Mouse (Mus musculus) forebrain, embryonic 15.5 days (tissue): Measurements from ENCODE around the gene Radil. TPM values are rescaled to one million over a fixed set of nuclear protein-coding genes. Genes with fewer than 3 reads are reported as not detected.

Experiments
- ATAC-seq: fragments of 200-750 bp; cut with Nextera tagmentation; replicated peaks from 2 replicates; pipeline ENCODE4 v1.8.0; 2017; ENCODE audit warnings: mild to moderate bottlenecking, moderate TSS enrichment, moderate library complexity
- H3K27ac ChIP-seq: fragments of 300-500 bp; sonication (generic); replicated peaks from 2 replicates; pipeline ENCODE4 v1.5.1; 2015; ENCODE audit warnings: mild to moderate bottlenecking, inconsistent platforms
- H3K27me3 ChIP-seq: fragments of 300-500 bp; sonication (generic); 2 replicates; pipeline ENCODE4 v1.6.1; 2015; ENCODE audit warnings: inconsistent platforms
- H3K36me3 ChIP-seq: fragments of 300-500 bp; sonication (generic); 2 replicates; pipeline ENCODE4 v1.6.1; 2015; ENCODE audit warnings: mild to moderate bottlenecking, inconsistent platforms
- H3K4me1 ChIP-seq: fragments of 300-500 bp; sonication (generic); 2 replicates; pipeline ENCODE4 v1.6.1; 2015; ENCODE audit warnings: inconsistent platforms
- H3K4me2 ChIP-seq: fragments of 300-500 bp; sonication (generic); replicated peaks from 2 replicates; pipeline ENCODE4 v1.6.1; 2015; ENCODE audit warnings: mild to moderate bottlenecking, inconsistent platforms
- H3K4me3 ChIP-seq: fragments of 300-500 bp; sonication (generic); 2 replicates; pipeline ENCODE4 v1.5.1; 2015; ENCODE audit warnings: mild to moderate bottlenecking, inconsistent platforms
- H3K9ac ChIP-seq: fragments of 300-500 bp; sonication (generic); replicated peaks from 2 replicates; pipeline ENCODE4 v1.6.1; 2015; ENCODE audit warnings: mild to moderate bottlenecking, inconsistent platforms
- H3K9me3 ChIP-seq: fragments of 300-500 bp; sonication (generic); 2 replicates; pipeline ENCODE4 v1.6.1; 2016; ENCODE audit warnings: inconsistent platforms
- whole genome bisulfite sequencing: fragments of 180-500 bp; shearing (Covaris S2); methylation state at CpG from one replicate; pipeline ENCODE4 v1.1.7; 2015; ENCODE audit warnings: mixed read lengths; 5-methylcytosine and 5-hydroxymethylcytosine counted together
- polyA plus RNA-seq: library from polyadenylated mRNA; unstranded; fragments of >200 nt; fragmentation: Nextera tagmentation; extraction: Ambion mirVana; gene quantifications from 2 replicates; pipeline ENCODE4 v1.2.1, GENCODE M21; 2015

Gene Radil
- polyA plus RNA-seq, result 11.0 and 14.4 TPM in 2 replicates

DNA sequence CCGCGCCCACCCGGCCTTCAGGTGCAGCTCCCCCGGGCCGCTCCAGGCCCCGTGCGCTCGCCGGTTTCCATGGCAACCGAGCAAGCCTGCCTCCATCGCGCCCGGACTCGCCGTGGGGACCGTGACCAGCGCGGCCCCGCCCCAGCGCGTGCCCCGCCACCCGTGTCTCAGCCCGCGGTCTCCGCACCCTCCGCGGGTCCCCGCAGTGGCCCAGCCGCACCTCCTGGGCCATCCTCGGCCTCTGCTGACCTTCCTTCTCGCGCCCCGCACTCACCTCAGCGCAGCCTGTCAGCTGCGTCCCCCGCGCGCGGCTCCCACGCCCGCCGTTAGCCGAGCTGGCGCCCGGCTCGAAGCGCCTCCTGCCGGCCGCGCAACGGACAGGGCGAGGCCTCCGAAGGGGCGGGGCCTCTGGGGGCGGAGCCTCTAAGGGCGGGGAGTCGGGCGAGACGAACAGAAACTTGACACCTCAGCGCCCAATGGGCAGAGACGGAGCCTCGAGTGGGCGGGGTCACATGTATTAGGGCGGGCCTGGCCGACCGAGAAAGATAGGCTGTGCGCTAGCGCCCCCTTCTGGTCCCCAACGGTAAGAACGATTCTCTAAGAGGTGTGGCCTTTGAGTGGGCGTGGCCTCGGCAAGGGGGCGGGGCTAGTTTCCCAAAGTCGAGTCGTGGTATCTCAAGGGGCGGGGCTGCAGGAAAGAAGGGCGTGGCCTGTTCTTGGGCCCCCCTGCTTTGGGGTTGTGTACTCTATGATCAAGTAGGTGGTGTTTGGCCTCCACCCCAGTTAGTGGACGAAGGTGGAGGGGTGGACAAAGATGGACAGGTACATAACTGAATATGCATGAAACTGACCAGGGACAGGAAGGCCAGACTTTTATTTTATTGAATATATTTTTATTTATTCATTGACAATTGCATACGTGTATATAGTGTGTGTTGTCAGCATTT is at the start of gene Radil:
Radil (minus strand) TSS at position 393 of the 947 bp plus-strand sequence.
- 2% methylated on average over 80 of the region's 80 CpGs for WGBS
- H3K4me1 ChIP-seq, result peaks cover 17% of the 10 kb centered on the region
- H3K9me3 ChIP-seq, result no peaks in the 10 kb centered on the region
- peak within 1 kb of the TSS; percentile 63 for H3K4me3 ChIP-seq
- ATAC-seq, result peak; percentile 92
- H3K9ac ChIP-seq, result peak within 1 kb of the TSS; percentile 54
- H3K27ac ChIP-seq, result peak within 1 kb of the TSS; percentile 23; the same call in 1 of the 2 replicates
- H3K36me3 ChIP-seq, result no peaks in the 10 kb centered on the region
- H3K4me2 ChIP-seq, result peak within 1 kb of the TSS; percentile 88
- 0 out of 2 replicates have a peak, but pooled peaks cover 3% of the 10 kb centered on the region for H3K27me3 ChIP-seq

DNA sequence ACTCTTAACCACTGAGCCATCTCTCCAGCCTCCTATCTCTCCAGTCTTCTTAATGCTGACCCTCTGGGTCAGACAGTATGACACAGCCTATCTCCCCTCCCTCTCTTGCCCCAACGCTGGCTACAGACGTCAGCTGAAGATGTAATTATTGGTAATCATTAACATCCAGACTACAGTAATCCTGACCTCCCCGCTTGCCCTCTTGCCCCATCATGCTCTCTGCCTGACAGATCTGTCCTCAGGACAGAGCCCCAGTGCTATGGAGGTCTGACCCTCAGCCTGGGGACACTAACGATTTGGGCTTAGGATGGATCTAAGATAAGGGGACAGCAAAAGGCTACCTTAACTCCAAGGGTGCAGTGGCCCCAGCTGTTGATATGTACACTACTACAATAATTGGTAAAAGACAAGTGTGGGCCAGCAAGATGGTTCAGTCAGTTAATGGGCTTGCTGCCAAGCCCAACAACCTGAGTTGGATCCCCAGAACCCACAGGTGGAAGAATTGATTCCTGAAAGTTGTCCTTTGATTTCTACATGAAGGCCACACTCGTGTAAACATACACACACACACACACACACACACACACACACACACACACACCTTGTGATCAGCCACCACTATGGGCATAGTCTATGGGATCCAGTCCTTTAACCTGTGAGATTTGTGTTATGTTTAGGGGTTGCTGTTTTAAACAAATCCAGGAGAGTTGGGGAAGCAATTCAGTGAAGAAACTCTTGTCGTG is 46.9 kb upstream of the Radil start:
- H3K36me3 ChIP-seq, result no peaks in the 10 kb centered on the region
- H3K9ac ChIP-seq, result no peak overlapping the region
- no peak for ATAC-seq
- H3K27ac ChIP-seq, result no peak overlapping the region
- no peak overlapping the region for H3K4me2 ChIP-seq
- peaks cover 42% of the 10 kb centered on the region for H3K4me1 ChIP-seq
- H3K9me3 ChIP-seq, result no peaks in the 10 kb centered on the region
- H3K27me3 ChIP-seq, result no peaks in the 10 kb centered on the region
- H3K4me3 ChIP-seq, result no peak overlapping the region
- 81% methylated on average over 6 of the region's 6 CpGs for WGBS

DNA sequence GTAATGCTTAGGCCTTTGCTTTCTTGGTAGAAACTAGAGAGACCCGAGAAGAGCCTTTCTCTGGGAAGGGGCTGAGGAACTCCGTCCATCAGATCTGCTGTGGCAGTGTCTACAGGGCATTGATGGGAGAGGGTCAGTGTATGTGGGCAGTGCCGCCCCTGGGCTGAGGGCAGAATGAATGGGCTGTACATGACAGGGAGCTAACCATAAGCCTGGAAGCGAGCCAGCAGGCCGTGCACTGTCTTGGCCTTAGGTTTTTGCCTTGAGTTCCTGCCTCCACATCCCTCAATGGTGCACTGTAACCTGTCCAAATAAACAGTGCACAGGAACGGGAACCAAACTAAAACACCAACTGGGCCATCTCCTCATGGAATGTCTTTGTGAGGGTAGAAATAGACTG is 45.8 kb upstream of the Radil start:
- no peak overlapping the region for H3K4me3 ChIP-seq
- 83% methylated on average over 6 of the region's 6 CpGs for WGBS
- no peak overlapping the region for H3K9ac ChIP-seq
- H3K4me1 ChIP-seq, result peaks cover 32% of the 10 kb centered on the region
- no peaks in the 10 kb centered on the region for H3K27me3 ChIP-seq
- no peaks in the 10 kb centered on the region for H3K9me3 ChIP-seq
- H3K36me3 ChIP-seq, result no peaks in the 10 kb centered on the region
- no peak for ATAC-seq
- H3K27ac ChIP-seq, result peak overlapping the region; percentile 89
- no peak overlapping the region for H3K4me2 ChIP-seq

DNA sequence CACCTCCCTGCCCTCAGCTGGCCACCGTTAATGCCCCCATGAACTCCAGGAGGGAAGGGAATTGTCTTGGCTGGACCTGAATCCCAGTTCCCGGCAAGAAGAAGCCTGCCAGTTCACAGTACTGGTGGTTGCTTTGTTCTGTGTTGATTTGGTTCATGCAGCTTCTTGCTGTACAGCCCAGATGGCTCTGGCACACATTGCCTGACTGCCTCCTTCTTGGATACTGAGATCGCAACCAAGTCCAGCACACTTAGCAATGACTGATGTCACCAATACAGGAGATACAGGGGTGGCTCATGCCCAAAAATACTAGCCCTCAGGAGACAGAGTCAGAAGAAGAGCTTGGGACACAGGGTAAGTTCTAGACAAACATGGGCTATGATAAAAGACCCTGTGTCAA is 44.8 kb upstream of the Radil start:
- ATAC-seq, result peak; percentile 82
- no peaks in the 10 kb centered on the region for H3K27me3 ChIP-seq
- no peak overlapping the region for H3K9ac ChIP-seq
- no peaks in the 10 kb centered on the region for H3K36me3 ChIP-seq
- H3K4me3 ChIP-seq, result no peak overlapping the region
- H3K4me2 ChIP-seq, result no peak overlapping the region
- H3K4me1 ChIP-seq, result peaks cover 35% of the 10 kb centered on the region
- WGBS, result 35% methylated on average over 3 of the region's 3 CpGs
- H3K27ac ChIP-seq, result peak overlapping the region; percentile 89
- no peaks in the 10 kb centered on the region for H3K9me3 ChIP-seq

DNA sequence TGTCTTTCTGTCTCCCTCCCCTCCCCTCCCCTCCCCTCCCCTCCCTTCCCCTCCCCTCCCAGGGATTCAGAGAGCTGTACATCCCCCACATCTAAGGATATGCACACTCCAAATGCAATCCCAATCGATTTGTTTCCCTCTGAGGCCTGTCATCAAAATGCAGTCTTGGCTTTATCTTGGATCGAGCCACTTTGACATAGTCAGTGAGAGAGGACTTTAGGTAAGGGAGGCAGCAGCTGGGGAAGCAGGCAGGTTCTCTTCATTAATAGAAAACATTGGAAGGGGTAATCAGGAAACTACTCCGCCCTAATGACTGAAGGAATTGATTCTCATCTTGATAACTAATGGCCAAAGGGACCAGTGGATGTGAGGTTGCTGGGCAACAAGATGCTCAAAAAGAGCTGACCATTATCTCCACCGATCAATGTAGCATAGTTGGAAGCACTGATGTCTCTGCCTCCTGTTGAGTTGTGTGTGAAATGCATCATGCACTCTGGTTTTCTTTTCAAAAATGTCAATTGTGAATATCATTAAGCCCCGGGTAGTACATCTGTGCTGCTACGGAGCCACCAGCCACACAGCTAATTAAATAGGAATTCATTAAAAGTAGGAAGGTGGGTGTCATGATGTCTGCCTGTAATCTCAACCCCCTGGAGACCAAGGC is 40.2 kb upstream of the Radil start:
- peak overlapping the region; percentile 88 for H3K27ac ChIP-seq
- ATAC-seq, result peak; percentile 9; the same call in 1 of the 2 replicates
- no peak overlapping the region for H3K9ac ChIP-seq
- no peaks in the 10 kb centered on the region for H3K9me3 ChIP-seq
- no peak overlapping the region for H3K4me3 ChIP-seq
- H3K4me1 ChIP-seq, result peaks cover 63% of the 10 kb centered on the region
- H3K36me3 ChIP-seq, result no peaks in the 10 kb centered on the region
- 34% methylated on average over 6 of the region's 6 CpGs for WGBS
- H3K27me3 ChIP-seq, result no peaks in the 10 kb centered on the region
- no peak overlapping the region for H3K4me2 ChIP-seq

- Histone ChIP-seq H3K9me3 (no peaks in the 10 kb centered on the region), H3K4me3 (no peak overlapping the region), H3K4me2 (peak overlapping the region; percentile 33), H3K27me3 (no peaks in the 10 kb centered on the region), H3K27ac (peak overlapping the region; percentile 84), H3K9ac (0 out of 2 replicates have a peak overlapping the region, but pooled peaks have one; percentile 15), H3K4me1 (peaks cover 36% of the 10 kb centered on the region), H3K36me3 (peaks cover 2% of the 10 kb centered on the region; the same call in 1 of the 2 replicates)
- ATAC-seq, result peak; percentile 90
- WGBS, result 8% methylated on average over 14 of the region's 14 CpGs
Observed at GRCm38 (mm10) chr5:142583616-142584126, 32.8 kb upstream of the Radil start.

GRCm38 (mm10) chr5:142581517-142581916 is 30.6 kb upstream of the Radil start:
- H3K4me1 ChIP-seq, result peaks cover 22% of the 10 kb centered on the region
- H3K9me3 ChIP-seq, result no peaks in the 10 kb centered on the region
- no peaks in the 10 kb centered on the region for H3K27me3 ChIP-seq
- peak; percentile 51 for ATAC-seq
- H3K4me2 ChIP-seq, result no peak overlapping the region
- peak overlapping the region; percentile 1; the same call in 1 of the 2 replicates for H3K27ac ChIP-seq
- no peak overlapping the region for H3K4me3 ChIP-seq
- no peak overlapping the region for H3K9ac ChIP-seq
- WGBS, result 15% methylated on average over 5 of the region's 5 CpGs
- H3K36me3 ChIP-seq, result peaks cover 8% of the 10 kb centered on the region; the same call in 1 of the 2 replicates

- no peak overlapping the region for H3K27ac ChIP-seq
- WGBS, result 93% methylated on average over 10 of the region's 10 CpGs
Observed at GRCm38 (mm10) chr5:142578192-142578591, 27.3 kb upstream of the Radil start.

DNA sequence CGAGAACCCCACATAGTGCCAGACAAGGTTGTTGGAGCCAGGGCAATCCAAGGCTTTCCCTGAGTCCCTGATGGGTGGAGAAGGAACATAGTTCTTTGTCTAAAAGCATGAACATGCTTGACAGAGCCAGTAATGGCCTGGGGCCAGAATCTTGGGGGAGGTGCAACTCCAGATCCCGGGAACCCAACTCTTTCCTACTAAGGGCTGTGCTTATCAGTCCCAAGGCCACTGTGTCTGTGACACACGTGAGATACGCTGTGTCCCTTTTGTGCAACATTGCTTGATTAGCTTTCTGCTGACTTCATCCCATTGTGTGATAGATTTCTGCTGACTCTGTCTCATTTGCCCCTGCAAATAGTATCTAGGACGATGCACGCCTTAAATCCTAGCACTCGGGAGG is 25.9 kb upstream of the Radil start:
- Histone ChIP-seq H3K4me1 (peaks cover 11% of the 10 kb centered on the region), H3K27me3 (no peaks in the 10 kb centered on the region), H3K4me2 (no peak overlapping the region), H3K27ac (peak overlapping the region; percentile 53), H3K9me3 (no peaks in the 10 kb centered on the region), H3K36me3 (peaks cover 20% of the 10 kb centered on the region), H3K4me3 (no peak overlapping the region), H3K9ac (no peak overlapping the region)
- 71% methylated on average over 7 of the region's 7 CpGs for WGBS
- ATAC-seq, result no peak

More at GRCm38 (mm10) chr5:142578192-142578591, 27.3 kb upstream of the Radil start:
- Histone ChIP-seq H3K4me1 (peaks cover 11% of the 10 kb centered on the region), H3K36me3 (peaks cover 12% of the 10 kb centered on the region; the same call in 1 of the 2 replicates), H3K27me3 (no peaks in the 10 kb centered on the region), H3K9me3 (no peaks in the 10 kb centered on the region), H3K4me3 (no peak overlapping the region), H3K4me2 (no peak overlapping the region), H3K9ac (no peak overlapping the region)
- no peak for ATAC-seq

DNA sequence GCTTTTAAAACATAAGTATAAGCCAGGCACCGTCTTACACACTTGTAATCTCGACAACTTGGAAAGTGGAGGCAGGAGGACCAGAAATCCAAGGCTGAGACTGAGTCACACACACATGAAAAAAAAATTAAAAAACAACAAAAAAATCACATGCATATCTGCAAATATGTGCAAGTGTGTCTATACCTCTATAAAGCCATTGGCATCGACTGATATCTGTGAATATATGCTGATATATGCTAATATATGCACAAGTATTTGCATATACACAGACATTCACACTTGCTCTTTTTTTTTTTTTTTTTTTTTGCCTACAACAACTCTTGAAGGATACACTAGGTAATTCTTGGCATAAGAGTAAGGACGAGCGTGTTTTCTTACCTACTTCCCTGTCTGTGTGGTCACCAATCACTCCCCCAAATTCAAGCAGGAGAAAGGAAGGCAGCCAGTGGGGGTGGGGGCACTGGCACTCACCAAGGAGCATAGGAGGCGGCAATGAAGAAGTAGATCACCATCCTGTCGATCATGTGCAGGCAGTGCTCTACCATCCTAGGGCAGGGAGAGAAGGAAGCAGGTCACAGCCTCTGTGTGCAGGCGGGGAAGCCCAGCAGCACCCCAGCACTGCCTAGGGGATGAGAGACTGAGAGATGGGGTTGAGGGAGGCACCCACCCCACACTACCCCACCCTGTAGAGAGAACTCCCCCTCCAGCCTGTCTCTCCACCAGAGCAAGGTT is 23.6 kb upstream of the Radil start:
- Histone ChIP-seq H3K36me3 (peaks cover 21% of the 10 kb centered on the region), H3K4me1 (peaks cover 11% of the 10 kb centered on the region), H3K27ac (peak overlapping the region; percentile 70), H3K4me2 (no peak overlapping the region), H3K27me3 (no peaks in the 10 kb centered on the region), H3K4me3 (no peak overlapping the region), H3K9ac (no peak overlapping the region), H3K9me3 (no peaks in the 10 kb centered on the region)
- ATAC-seq, result peak; percentile 64
- WGBS, result 46% methylated on average over 8 of the region's 8 CpGs

DNA sequence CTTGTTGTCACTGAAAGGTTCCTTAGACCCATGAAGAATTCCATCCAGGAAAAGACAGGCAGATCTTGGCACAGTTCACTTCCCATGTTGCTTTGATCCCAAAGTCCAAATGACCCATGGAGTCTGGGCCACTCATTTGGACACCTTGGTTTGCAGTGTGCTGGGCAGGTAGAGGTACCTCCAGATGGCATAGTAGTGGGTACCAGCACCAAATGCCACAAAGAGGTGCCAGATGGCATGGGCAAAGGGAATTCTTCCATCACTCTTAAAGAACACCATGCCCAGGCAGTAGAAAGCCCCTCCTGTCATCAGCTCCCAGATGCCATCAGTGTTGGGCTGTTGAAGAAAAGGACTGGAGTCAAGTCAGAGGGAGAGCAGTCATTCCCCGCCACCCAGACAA is 13.7 kb upstream of the Radil start:
- Histone ChIP-seq H3K4me1 (no peaks in the 10 kb centered on the region), H3K9me3 (0 out of 2 replicates have a peak, but pooled peaks cover 3% of the 10 kb centered on the region), H3K27ac (no peak overlapping the region), H3K36me3 (peaks cover 57% of the 10 kb centered on the region), H3K4me3 (no peak overlapping the region), H3K9ac (no peak overlapping the region), H3K4me2 (no peak overlapping the region), H3K27me3 (no peaks in the 10 kb centered on the region)
- no peak for ATAC-seq
- 93% methylated on average over 1 of the region's 1 CpGs for WGBS
